Mouse (Mus musculus) intestine, embryonic 14.5 days (tissue): ENCODE measurements at regions not wholly inside any gene's neighbourhood (a gene's known extent, or its start where the extent isn't known, plus 50 kb on each side); places are given as distances from the start of the nearest gene placed in this dataset.
"Not testable (repeated sequence)": the region's sequence is repeated elsewhere in the genome, so short reads cannot be mapped to it uniquely, and the experiment has no call there.

Experiments used
- ATAC-seq: fragments of 200-750 bp; cut with Nextera tagmentation; replicated peaks from 2 replicates; pipeline ENCODE4 v1.8.0; 2017; ENCODE audit warnings: low read depth, moderate number of reproducible peaks, moderate TSS enrichment, moderate library complexity; ENCODE audit not compliant: low FRiP score, low TSS enrichment
- DNase-seq: peaks from one replicate; pipeline ENCODE4 v3.0.0-alpha.2; 2018; ENCODE audit warnings: low spot score
- H3K27ac ChIP-seq: fragments of 300-500 bp; sonication (generic); 2 replicates; pipeline ENCODE4 v1.5.1; 2014; ENCODE audit warnings: low read depth, mild to moderate bottlenecking, control low read depth
- H3K27me3 ChIP-seq: fragments of 300-500 bp; sonication (generic); replicated peaks from 2 replicates; pipeline ENCODE4 v1.6.1; 2014; ENCODE audit warnings: low read length, control low read depth; ENCODE audit not compliant: control insufficient read depth, insufficient read depth
- H3K36me3 ChIP-seq: fragments of 300-500 bp; sonication (generic); 2 replicates; pipeline ENCODE4 v1.6.1; 2014; ENCODE audit warnings: low read length, control low read depth; ENCODE audit not compliant: control insufficient read depth, insufficient read depth
- H3K4me1 ChIP-seq: fragments of 300-500 bp; sonication (generic); replicated peaks from 2 replicates; pipeline ENCODE4 v1.6.1; 2014; ENCODE audit warnings: low read length, control low read depth, mixed read lengths; ENCODE audit not compliant: control insufficient read depth, insufficient read depth
- H3K4me2 ChIP-seq: fragments of 300-500 bp; sonication (generic); 2 replicates; pipeline ENCODE4 v1.6.1; 2014; ENCODE audit warnings: low read length
- H3K4me3 ChIP-seq: fragments of 300-500 bp; sonication (generic); 2 replicates; pipeline ENCODE4 v1.5.1; 2014; ENCODE audit warnings: low read depth, low read length, control low read depth, mixed read lengths
- H3K9ac ChIP-seq: fragments of 300-500 bp; sonication (generic); 2 replicates; pipeline ENCODE4 v1.6.1; 2014; ENCODE audit warnings: mild to moderate bottlenecking, low read length
- H3K9me3 ChIP-seq: fragments of 300-500 bp; sonication (generic); 2 replicates; pipeline ENCODE4 v1.6.1; 2016; ENCODE audit warnings: low read length, control low read depth; ENCODE audit not compliant: control insufficient read depth
- WGBS: fragments of 180-500 bp; shearing (Covaris S2); extraction: QIAGEN DNeasy Blood & Tissue Kit; methylation state at CpG from one replicate; pipeline ENCODE4 v1.1.7; 2014; 5-methylcytosine and 5-hydroxymethylcytosine counted together

DNA sequence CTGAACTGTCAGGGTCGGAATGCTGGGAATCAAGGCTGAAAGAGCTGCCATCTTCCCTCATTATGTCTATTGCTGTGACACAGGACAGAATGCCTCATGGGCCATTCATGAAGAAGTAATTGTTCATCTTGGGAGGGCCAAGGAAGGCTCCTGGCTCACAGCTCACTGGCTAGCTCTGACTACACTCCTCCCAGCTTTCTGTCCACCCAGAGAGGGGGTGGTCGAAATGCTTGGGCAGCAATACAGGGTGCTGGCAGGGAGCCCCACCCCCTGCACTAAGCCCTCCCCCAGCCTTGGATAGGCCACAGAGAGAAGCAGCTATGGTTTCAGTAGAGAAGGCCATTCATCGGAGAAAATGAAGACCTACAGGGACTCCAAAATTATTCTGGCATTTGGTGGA lies 192.2 kb upstream of the Prok2 start:
- Histone ChIP-seq H3K9ac (no peak overlapping the region), H3K36me3 (no peaks in the 10 kb centered on the region), H3K4me2 (no peak overlapping the region), H3K9me3 (no peaks in the 10 kb centered on the region), H3K27ac (no peak overlapping the region), H3K4me1 (no peaks in the 10 kb centered on the region), H3K4me3 (no peak overlapping the region), H3K27me3 (no peaks in the 10 kb centered on the region)
- ATAC-seq (no peak), DNase-seq (no peak)
- WGBS: 66% methylated on average over 3 of the region's 3 CpGs

DNA sequence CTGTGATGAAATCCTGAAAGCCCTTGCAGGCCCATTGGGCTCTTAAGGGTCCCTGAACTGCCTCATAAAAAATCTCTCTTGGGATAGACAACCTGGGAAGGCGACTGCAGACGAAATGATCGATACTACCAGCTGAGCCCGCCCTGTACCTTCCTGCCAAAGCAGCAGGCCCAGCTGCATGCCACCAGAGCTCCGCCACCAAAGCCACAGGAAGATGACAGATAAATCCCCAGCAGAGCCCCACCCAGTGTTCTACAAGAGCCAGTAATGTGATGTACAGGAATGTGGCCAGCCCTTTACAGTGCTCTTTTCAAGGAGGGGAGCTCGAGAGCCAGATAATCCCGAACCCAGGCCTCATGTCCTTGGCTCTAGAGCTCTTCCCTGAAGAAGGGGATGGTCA lies 183.7 kb upstream of the Prok2 start:
- Histone ChIP-seq H3K27me3 (no peaks in the 10 kb centered on the region), H3K36me3 (no peaks in the 10 kb centered on the region), H3K9me3 (no peaks in the 10 kb centered on the region), H3K4me2 (no peak overlapping the region), H3K4me1 (peaks cover 7% of the 10 kb centered on the region), H3K9ac (no peak overlapping the region), H3K4me3 (no peak overlapping the region), H3K27ac (no peak overlapping the region)
- ATAC-seq: no peak
- 78% methylated on average over 7 of the region's 7 CpGs for WGBS
- DNase-seq: no peak

DNA sequence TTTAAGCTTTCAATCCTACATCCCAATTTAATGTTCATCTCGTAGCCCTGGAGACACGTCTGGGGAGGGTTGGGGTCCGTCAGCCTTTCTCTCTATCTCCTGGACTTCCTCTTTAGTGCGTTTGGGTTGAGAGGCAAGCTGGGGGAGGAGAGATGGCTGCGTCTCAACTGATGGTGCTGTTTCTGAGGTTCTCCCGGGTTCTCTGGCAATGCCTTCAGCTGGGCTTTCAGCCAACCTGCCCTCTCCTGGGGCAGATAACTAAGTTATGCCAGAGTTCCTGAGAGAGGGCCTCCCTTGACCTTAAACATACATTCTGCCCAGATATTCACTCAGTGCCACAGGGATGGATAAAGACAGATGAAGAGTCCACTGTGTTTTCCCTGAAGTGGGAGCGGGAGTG lies 183.3 kb upstream of the Prok2 start:
- WGBS: 49% methylated on average over 7 of the region's 7 CpGs
- DNase-seq (no peak), ATAC-seq (no peak)
- Histone ChIP-seq H3K4me2 (no peak overlapping the region), H3K27ac (no peak overlapping the region), H3K9ac (no peak overlapping the region), H3K36me3 (no peaks in the 10 kb centered on the region), H3K4me3 (no peak overlapping the region), H3K9me3 (no peaks in the 10 kb centered on the region), H3K27me3 (no peaks in the 10 kb centered on the region), H3K4me1 (peaks cover 9% of the 10 kb centered on the region)

DNA sequence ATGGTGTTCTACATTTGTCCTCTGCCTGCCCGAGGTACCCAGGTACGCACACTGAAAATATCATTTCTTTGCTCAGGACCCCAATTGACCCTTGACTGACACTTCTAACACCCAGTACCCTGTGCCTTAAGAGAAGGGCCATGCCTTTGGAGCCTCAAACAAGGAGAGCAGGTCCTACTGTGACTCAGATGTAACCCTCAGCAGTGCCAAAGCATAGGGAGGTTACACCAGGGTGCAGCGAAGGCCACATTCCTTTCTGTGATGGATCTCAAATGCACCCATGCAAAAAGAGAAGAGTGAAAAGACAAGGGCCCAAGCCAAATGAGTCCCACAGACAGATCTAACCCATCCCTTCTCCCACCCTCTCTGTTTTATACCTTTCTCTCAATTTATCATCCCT lies 181.9 kb upstream of the Prok2 start:
- DNase-seq (no peak), ATAC-seq (no peak)
- Histone ChIP-seq H3K27ac (no peak overlapping the region), H3K9ac (no peak overlapping the region), H3K4me2 (no peak overlapping the region), H3K4me3 (no peak overlapping the region), H3K27me3 (no peaks in the 10 kb centered on the region), H3K4me1 (peaks cover 13% of the 10 kb centered on the region), H3K9me3 (no peaks in the 10 kb centered on the region), H3K36me3 (no peaks in the 10 kb centered on the region)
- 89% methylated on average over 3 of the region's 3 CpGs for WGBS

DNA sequence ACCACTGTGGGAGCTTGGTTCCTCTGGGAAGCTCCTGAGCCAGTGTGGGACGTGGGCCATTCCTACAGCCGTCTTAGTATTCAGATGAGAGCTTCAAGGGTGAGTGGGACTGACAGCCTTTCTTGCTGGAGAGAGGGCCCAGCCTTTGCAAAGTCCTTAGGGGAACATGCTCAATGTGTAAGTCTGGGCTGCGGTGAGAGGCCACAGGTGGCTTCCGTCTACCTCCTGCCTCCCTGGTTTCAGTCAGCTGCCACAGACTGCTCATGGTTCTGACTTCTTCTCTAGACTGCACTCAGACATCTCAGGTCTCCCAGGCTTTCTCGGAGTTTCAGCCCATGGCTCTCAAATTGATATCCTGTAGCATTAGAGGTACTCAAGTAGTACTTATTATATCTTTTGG lies 179.0 kb upstream of the Prok2 start:
- Histone ChIP-seq H3K9ac (no peak overlapping the region), H3K9me3 (no peaks in the 10 kb centered on the region), H3K27me3 (peaks cover 1% of the 10 kb centered on the region; the same call in 1 of the 2 replicates), H3K4me2 (no peak overlapping the region), H3K36me3 (no peaks in the 10 kb centered on the region), H3K27ac (peak overlapping the region; percentile 64; the same call in 1 of the 2 replicates), H3K4me1 (peaks cover 13% of the 10 kb centered on the region), H3K4me3 (no peak overlapping the region)
- no peak for DNase-seq
- 0 out of 2 replicates have a peak, but pooled peaks have one; percentile 40 for ATAC-seq
- 57% methylated on average over 5 of the region's 5 CpGs for WGBS

DNA sequence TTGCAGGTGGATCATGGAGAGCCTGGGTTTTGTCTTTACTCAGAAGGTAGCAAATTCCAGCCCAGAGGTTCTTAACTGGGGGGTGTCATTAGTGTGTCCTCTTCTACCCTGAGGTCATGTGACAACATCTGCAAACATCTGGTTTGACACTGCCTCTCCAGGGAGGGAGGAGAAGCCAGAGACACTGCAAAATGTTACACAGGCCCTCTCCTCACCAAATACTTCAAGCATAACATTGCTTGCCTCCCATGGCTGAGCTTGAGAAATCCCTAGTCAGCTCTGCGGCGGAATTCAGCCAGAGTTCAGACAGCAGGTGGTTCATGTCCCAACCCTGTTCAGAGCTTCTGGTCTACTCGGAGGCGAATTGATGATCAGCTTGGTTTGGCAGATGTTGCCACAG lies 178.4 kb upstream of the Prok2 start:
- peaks cover 13% of the 10 kb centered on the region for H3K4me1 ChIP-seq
- H3K27me3 ChIP-seq: peaks cover 6% of the 10 kb centered on the region; the same call in 1 of the 2 replicates
- peak; percentile 58; the same call in 1 of the 2 replicates for ATAC-seq
- WGBS: 33% methylated on average over 4 of the region's 4 CpGs
- DNase-seq: peak; percentile 68
- H3K4me3 ChIP-seq: no peak overlapping the region
- H3K36me3 ChIP-seq: no peaks in the 10 kb centered on the region
- peak overlapping the region; percentile 64; the same call in 1 of the 2 replicates for H3K27ac ChIP-seq
- H3K9me3 ChIP-seq: no peaks in the 10 kb centered on the region
- H3K9ac ChIP-seq: no peak overlapping the region
- H3K4me2 ChIP-seq: no peak overlapping the region

DNA sequence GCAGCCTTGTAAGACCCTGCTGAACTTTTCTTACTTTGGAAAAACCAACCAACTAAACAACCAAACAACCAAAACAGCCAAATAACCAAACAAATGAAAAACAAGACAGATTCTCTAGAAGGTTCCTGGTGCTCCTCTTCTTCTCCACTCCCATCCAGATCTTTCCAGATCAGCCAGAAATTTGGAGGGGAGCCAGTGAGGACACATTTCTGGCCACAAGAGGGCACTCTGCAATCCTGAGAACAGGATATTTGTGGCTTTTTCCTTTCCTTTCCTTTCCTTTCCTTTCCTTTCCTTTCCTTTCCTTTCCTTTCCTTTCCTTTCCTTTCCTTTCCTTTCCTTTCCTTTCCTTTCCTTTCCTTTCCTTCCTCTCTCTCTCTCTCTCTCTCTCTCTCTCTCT lies 177.9 kb upstream of the Prok2 start:
- H3K27me3 ChIP-seq, ATAC-seq, H3K4me3 ChIP-seq, H3K9ac ChIP-seq, H3K4me2 ChIP-seq, H3K36me3 ChIP-seq, H3K9me3 ChIP-seq: not testable (repeated sequence)
- H3K27ac ChIP-seq: peak overlapping the region; percentile 64; the same call in 1 of the 2 replicates
- peak; percentile 75 for DNase-seq
- H3K4me1 ChIP-seq: peaks cover 13% of the 10 kb centered on the region

DNA sequence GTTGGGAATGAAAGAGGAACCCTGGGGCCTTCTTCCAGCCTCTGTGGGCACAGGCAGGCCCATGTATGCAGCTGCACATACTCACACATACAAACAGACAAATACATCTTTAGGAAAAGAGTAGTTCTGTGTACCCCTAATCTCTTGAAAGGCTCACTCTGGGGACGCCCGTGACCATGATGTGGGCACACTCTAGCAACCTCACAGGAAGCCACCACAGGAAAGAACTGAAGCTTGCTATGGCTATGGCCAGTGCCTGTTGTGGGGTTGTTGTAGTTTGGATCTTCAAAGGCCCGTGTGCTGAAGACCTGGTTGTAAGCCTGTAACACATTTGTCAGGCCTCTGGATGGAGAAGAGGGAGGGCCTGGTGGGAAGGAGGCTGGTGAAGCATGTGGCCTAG lies 175.4 kb upstream of the Prok2 start:
- Histone ChIP-seq H3K4me1 (peaks cover 13% of the 10 kb centered on the region), H3K9me3 (no peaks in the 10 kb centered on the region), H3K36me3 (no peaks in the 10 kb centered on the region), H3K4me2 (no peak overlapping the region), H3K4me3 (no peak overlapping the region), H3K27ac (no peak overlapping the region), H3K9ac (no peak overlapping the region), H3K27me3 (peaks cover 10% of the 10 kb centered on the region; the same call in 1 of the 2 replicates)
- DNase-seq (no peak), ATAC-seq (no peak)
- WGBS: 85% methylated on average over 3 of the region's 3 CpGs

DNA sequence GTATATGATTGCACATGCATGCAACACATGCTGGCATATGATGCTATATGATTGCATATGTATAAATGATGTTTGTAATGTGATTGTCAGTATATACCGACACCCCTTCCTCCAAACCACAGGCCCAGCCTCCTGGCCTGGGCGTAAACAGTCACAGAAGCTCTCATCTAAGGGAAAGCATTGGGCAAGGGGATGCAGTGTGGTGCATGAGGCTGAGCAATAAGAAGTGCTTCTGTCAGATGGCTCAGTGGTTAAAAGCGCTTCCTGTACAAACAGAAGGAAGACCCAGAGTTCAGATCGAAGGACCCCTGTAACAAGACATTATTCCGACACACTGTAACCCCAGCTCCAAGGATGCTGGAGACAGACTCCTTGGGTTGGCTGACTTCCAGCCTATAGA lies 175.0 kb upstream of the Prok2 start:
- H3K36me3 ChIP-seq: no peaks in the 10 kb centered on the region
- no peaks in the 10 kb centered on the region for H3K9me3 ChIP-seq
- no peak overlapping the region for H3K4me3 ChIP-seq
- 84% methylated on average over 5 of the region's 5 CpGs for WGBS
- no peak overlapping the region for H3K4me2 ChIP-seq
- ATAC-seq (no peak), DNase-seq (no peak)
- peaks cover 13% of the 10 kb centered on the region for H3K4me1 ChIP-seq
- H3K27ac ChIP-seq: no peak overlapping the region
- peaks cover 10% of the 10 kb centered on the region; the same call in 1 of the 2 replicates for H3K27me3 ChIP-seq
- no peak overlapping the region for H3K9ac ChIP-seq
